Mouse (Mus musculus): ENCODE results near the gene Zwint. TPM values are rescaled to one million over a fixed set of nuclear protein-coding genes. Genes with fewer than 3 reads are reported as not detected.

Zwint gene
- polyA plus RNA-seq, 1 experiment from 2014 or later: 259 TPM

DNA sequence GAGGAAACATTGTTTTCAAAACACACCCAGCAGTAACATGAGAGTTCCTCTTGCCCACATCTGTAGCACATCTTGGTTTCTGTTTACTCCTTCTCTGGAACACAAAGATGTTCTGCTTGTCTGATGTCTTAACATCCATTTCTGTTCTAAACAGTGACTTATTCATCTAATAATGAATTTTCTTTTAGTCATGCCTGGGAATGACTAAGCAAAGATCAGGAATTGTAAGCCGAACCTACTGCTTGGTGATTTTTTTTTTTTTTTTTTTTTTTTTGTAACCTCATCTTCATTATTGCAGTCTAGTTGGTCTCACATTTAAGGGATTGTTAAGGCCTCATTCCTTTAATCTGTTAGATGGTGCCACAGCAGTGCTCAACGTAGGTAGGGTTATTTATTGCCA, 848 bp upstream of the Zwint start:
- H3K36me3 ChIP-seq (ENCODE audit: control insufficient read depth, insufficient read depth, low read length): peaks cover 28% of the 10 kb centered on the region
- no peak overlapping the region; the same call in 1 of the 2 replicates for H3K9ac ChIP-seq (ENCODE audit: low read length)
- H3K27ac ChIP-seq (replicated peaks in 1 of 2; ENCODE audit: control insufficient read depth in 1 of 2, insufficient read depth in 1 of 2, low read depth in 2 of 2, low read length in 2 of 2): peak overlapping the region; percentile 78 to 95; a peak in 2 of 4 replicates
- H3K9me3 ChIP-seq (ENCODE audit: control insufficient read depth, low read length): no peaks in the 10 kb centered on the region
- no peak overlapping the region for H3K4me3 ChIP-seq (ENCODE audit: control insufficient read depth in 1 of 2, insufficient read depth in 1 of 2, low read depth in 1 of 2, low read length in 2 of 2)
- WGBS: 65% methylated on average over 2 of the region's 2 CpGs
- H3K4me2 ChIP-seq (ENCODE audit: low read length): peak overlapping the region; percentile 85
- peaks cover 8 to 9% of the 10 kb centered on the region in 2 experiments; a peak in 3 of 4 replicates for H3K4me1 ChIP-seq (ENCODE audit: control insufficient read depth in 2 of 2, insufficient read depth in 2 of 2, low read length in 2 of 2)
- no peaks in the 10 kb centered on the region for H3K27me3 ChIP-seq (ENCODE audit: control insufficient read depth, insufficient read depth, low read length)
- ATAC-seq (ENCODE audit: insufficient number of reproducible peaks, insufficient read depth, low FRiP score, low read depth): no peak

DNA sequence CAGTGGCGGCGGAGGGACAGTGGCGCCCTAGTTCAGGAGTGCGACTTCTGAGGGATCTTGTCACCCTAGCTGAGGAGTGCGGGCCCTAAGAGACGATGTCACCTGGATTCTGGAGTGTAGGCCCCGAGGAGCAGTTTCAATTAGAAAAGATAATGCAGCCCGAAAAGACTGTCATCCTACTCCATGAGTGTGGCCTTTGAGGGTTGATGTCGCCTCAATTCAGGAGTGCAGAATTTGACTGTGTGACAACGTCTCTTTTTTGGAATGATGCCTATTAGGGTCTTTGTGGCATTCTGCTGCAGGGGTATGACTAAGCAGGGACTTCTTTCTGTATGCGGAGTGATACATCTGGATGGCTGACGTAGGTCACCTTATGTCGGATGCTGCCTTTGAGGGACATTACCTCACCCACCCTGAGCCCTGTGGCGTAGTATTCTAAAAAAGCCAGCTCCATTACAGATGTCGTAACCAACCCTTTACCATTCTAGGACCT, 418 bp downstream of the Zwint start:
- Histone ChIP-seq H3K9ac (ENCODE audit: low read length) (peak overlapping the region; percentile 88), H3K27me3 (ENCODE audit: control insufficient read depth, insufficient read depth, low read length) (no peaks in the 10 kb centered on the region), H3K4me1 (ENCODE audit: control insufficient read depth in 2 of 2, insufficient read depth in 2 of 2, low read length in 2 of 2) (peaks cover 8 to 9% of the 10 kb centered on the region in 2 experiments; a peak in 3 of 4 replicates), H3K4me3 (ENCODE audit: control insufficient read depth in 1 of 2, insufficient read depth in 1 of 2, low read depth in 1 of 2, low read length in 2 of 2) (peak overlapping the region; percentile 74 to 81), H3K4me2 (ENCODE audit: low read length) (peak overlapping the region; percentile 85), H3K27ac (replicated peaks in 1 of 2; ENCODE audit: control insufficient read depth in 1 of 2, insufficient read depth in 1 of 2, low read depth in 2 of 2, low read length in 2 of 2) (peak overlapping the region; percentile 95), H3K9me3 (ENCODE audit: control insufficient read depth, low read length) (no peaks in the 10 kb centered on the region), H3K36me3 (ENCODE audit: control insufficient read depth, insufficient read depth, low read length) (peaks cover 41% of the 10 kb centered on the region)
- ATAC-seq (ENCODE audit: insufficient number of reproducible peaks, insufficient read depth, low FRiP score, low read depth): peak; percentile 68
- WGBS: under 1% methylated on average over 15 of the region's 15 CpGs

DNA sequence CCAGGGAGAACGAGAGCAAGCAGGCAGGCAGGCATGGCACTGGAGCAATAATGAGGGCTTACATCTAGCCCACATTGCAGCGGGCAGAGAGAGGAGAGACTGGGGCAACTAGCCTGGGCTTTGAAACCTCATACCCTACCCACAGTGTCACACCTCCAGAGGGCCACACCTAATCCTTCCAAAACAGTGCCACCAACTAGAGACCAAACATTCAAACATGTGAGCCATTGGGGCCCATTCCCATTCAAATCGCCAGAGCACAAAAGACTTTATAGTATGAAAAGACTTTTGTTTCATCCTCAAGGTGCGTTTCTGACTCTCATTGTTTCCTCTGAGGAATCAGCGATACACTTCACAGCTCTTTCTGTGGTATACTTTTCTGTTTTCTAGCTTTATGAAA, 4.6 kb downstream of the Zwint start:
- ATAC-seq (ENCODE audit: insufficient number of reproducible peaks, insufficient read depth, low FRiP score, low read depth): no peak
- H3K9ac ChIP-seq (ENCODE audit: low read length): no peak overlapping the region
- no peaks in the 10 kb centered on the region for H3K27me3 ChIP-seq (ENCODE audit: control insufficient read depth, insufficient read depth, low read length)
- peaks cover 7 to 8% of the 10 kb centered on the region in 2 experiments; a peak in 3 of 4 replicates for H3K4me1 ChIP-seq (ENCODE audit: control insufficient read depth in 2 of 2, insufficient read depth in 2 of 2, low read length in 2 of 2)
- peaks cover 77% of the 10 kb centered on the region for H3K36me3 ChIP-seq (ENCODE audit: control insufficient read depth, insufficient read depth, low read length)
- no peaks in the 10 kb centered on the region for H3K9me3 ChIP-seq (ENCODE audit: control insufficient read depth, low read length)
- no peak overlapping the region for H3K4me2 ChIP-seq (ENCODE audit: low read length)
- WGBS: 96% methylated on average over 5 of the region's 5 CpGs
- no peak overlapping the region for H3K4me3 ChIP-seq (ENCODE audit: control insufficient read depth in 1 of 2, insufficient read depth in 1 of 2, low read depth in 1 of 2, low read length in 2 of 2)
- no peak overlapping the region for H3K27ac ChIP-seq (replicated peaks in 1 of 2; ENCODE audit: control insufficient read depth in 1 of 2, insufficient read depth in 1 of 2, low read depth in 2 of 2, low read length in 2 of 2)

GRCm38 (mm10) chr10:72660350-72660749, 5.7 kb downstream of the Zwint start:
- no peak overlapping the region for H3K4me2 ChIP-seq (ENCODE audit: low read length)
- no peaks in the 10 kb centered on the region for H3K9me3 ChIP-seq (ENCODE audit: control insufficient read depth, low read length)
- WGBS: 90% methylated on average over 1 of the region's 1 CpGs
- no peak overlapping the region for H3K9ac ChIP-seq (ENCODE audit: low read length)
- peaks cover 7% of the 10 kb centered on the region in 2 experiments; a peak in 3 of 4 replicates for H3K4me1 ChIP-seq (ENCODE audit: control insufficient read depth in 2 of 2, insufficient read depth in 2 of 2, low read length in 2 of 2)
- no peak for ATAC-seq (ENCODE audit: insufficient number of reproducible peaks, insufficient read depth, low FRiP score, low read depth)
- no peak overlapping the region for H3K27ac ChIP-seq (replicated peaks in 1 of 2; ENCODE audit: control insufficient read depth in 1 of 2, insufficient read depth in 1 of 2, low read depth in 2 of 2, low read length in 2 of 2)
- H3K36me3 ChIP-seq (ENCODE audit: control insufficient read depth, insufficient read depth, low read length): peaks cover 89% of the 10 kb centered on the region
- no peaks in the 10 kb centered on the region for H3K27me3 ChIP-seq (ENCODE audit: control insufficient read depth, insufficient read depth, low read length)
- H3K4me3 ChIP-seq (ENCODE audit: control insufficient read depth in 1 of 2, insufficient read depth in 1 of 2, low read depth in 1 of 2, low read length in 2 of 2): no peak overlapping the region

- peaks cover 61% of the 10 kb centered on the region for H3K36me3 ChIP-seq (ENCODE audit: control insufficient read depth, insufficient read depth, low read length)
- H3K4me3 ChIP-seq (ENCODE audit: control insufficient read depth in 1 of 2, insufficient read depth in 1 of 2, low read depth in 1 of 2, low read length in 2 of 2): no peak overlapping the region
- H3K27ac ChIP-seq (replicated peaks in 1 of 2; ENCODE audit: control insufficient read depth in 1 of 2, insufficient read depth in 1 of 2, low read depth in 2 of 2, low read length in 2 of 2): no peak overlapping the region
- no peaks in the 10 kb centered on the region for H3K9me3 ChIP-seq (ENCODE audit: control insufficient read depth, low read length)
- ATAC-seq (ENCODE audit: insufficient number of reproducible peaks, insufficient read depth, low FRiP score, low read depth): no peak
- no peaks in the 10 kb centered on the region for H3K27me3 ChIP-seq (ENCODE audit: control insufficient read depth, insufficient read depth, low read length)
- 84% methylated on average over 5 of the region's 5 CpGs for WGBS
- H3K9ac ChIP-seq (ENCODE audit: low read length): no peak overlapping the region
- peaks cover 4 to 22% of the 10 kb centered on the region in 2 experiments for H3K4me1 ChIP-seq (ENCODE audit: control insufficient read depth in 2 of 2, insufficient read depth in 2 of 2, low read length in 2 of 2)
- no peak overlapping the region for H3K4me2 ChIP-seq (ENCODE audit: low read length)
Observed at GRCm38 (mm10) chr10:72667856-72668255, 13.2 kb downstream of the Zwint start.

GRCm38 (mm10) chr10:72669086-72669485, 14.4 kb downstream of the Zwint start:
- Histone ChIP-seq H3K4me1 (ENCODE audit: control insufficient read depth in 2 of 2, insufficient read depth in 2 of 2, low read length in 2 of 2) (peaks cover 4 to 22% of the 10 kb centered on the region in 2 experiments), H3K4me2 (ENCODE audit: low read length) (no peak overlapping the region), H3K36me3 (ENCODE audit: control insufficient read depth, insufficient read depth, low read length) (peaks cover 60% of the 10 kb centered on the region), H3K9me3 (ENCODE audit: control insufficient read depth, low read length) (no peaks in the 10 kb centered on the region), H3K9ac (ENCODE audit: low read length) (no peak overlapping the region), H3K27me3 (ENCODE audit: control insufficient read depth, insufficient read depth, low read length) (no peaks in the 10 kb centered on the region), H3K4me3 (ENCODE audit: control insufficient read depth in 1 of 2, insufficient read depth in 1 of 2, low read depth in 1 of 2, low read length in 2 of 2) (no peak overlapping the region), H3K27ac (replicated peaks in 1 of 2; ENCODE audit: control insufficient read depth in 1 of 2, insufficient read depth in 1 of 2, low read depth in 2 of 2, low read length in 2 of 2) (0 out of 4 replicates have a peak overlapping the region, but pooled peaks of 1 of the 2 experiments have one; percentile 16)
- 6% methylated on average over 1 of the region's 1 CpGs for WGBS
- ATAC-seq (ENCODE audit: insufficient number of reproducible peaks, insufficient read depth, low FRiP score, low read depth): no peak

DNA sequence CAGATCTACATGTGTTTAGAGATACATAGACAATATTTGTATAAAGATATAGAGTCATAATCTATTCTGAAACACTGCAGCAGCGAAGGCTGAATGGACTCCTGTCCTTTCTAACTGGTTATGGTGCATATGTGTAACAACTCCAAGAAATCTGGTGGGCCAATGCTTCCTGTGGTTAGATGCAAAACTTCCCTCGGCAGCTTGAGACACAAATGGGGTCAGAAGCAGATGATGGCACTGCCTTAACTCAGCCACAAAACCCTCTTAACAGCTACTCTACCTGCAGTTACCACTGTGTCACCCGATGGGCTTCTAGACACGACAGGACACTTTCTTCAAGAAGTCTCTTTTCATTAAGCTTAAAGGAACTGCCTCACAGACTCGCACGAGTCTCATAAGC, 21.3 kb downstream of the Zwint start:
- Histone ChIP-seq H3K9me3 (ENCODE audit: control insufficient read depth, low read length) (no peaks in the 10 kb centered on the region), H3K27me3 (ENCODE audit: control insufficient read depth, insufficient read depth, low read length) (no peaks in the 10 kb centered on the region), H3K36me3 (ENCODE audit: control insufficient read depth, insufficient read depth, low read length) (peaks cover 22% of the 10 kb centered on the region), H3K27ac (replicated peaks in 1 of 2; ENCODE audit: control insufficient read depth in 1 of 2, insufficient read depth in 1 of 2, low read depth in 2 of 2, low read length in 2 of 2) (no peak overlapping the region), H3K4me3 (ENCODE audit: control insufficient read depth in 1 of 2, insufficient read depth in 1 of 2, low read depth in 1 of 2, low read length in 2 of 2) (no peak overlapping the region), H3K4me2 (ENCODE audit: low read length) (no peak overlapping the region), H3K4me1 (ENCODE audit: control insufficient read depth in 2 of 2, insufficient read depth in 2 of 2, low read length in 2 of 2) (0 out of 4 replicates have a peak, but pooled peaks cover 0 to 2% of the 10 kb centered on the region in 2 experiments), H3K9ac (ENCODE audit: low read length) (no peak overlapping the region)
- ATAC-seq (ENCODE audit: insufficient number of reproducible peaks, insufficient read depth, low FRiP score, low read depth): no peak
- WGBS: 75% methylated on average over 6 of the region's 6 CpGs

- no peak overlapping the region for H3K27ac ChIP-seq (replicated peaks in 1 of 2; ENCODE audit: control insufficient read depth in 1 of 2, insufficient read depth in 1 of 2, low read depth in 2 of 2, low read length in 2 of 2)
- H3K36me3 ChIP-seq (ENCODE audit: control insufficient read depth, insufficient read depth, low read length): peaks cover 21% of the 10 kb centered on the region
- H3K4me1 ChIP-seq (ENCODE audit: control insufficient read depth in 2 of 2, insufficient read depth in 2 of 2, low read length in 2 of 2): 0 out of 4 replicates have a peak, but pooled peaks cover 0 to 2% of the 10 kb centered on the region in 2 experiments
- no peak overlapping the region for H3K4me2 ChIP-seq (ENCODE audit: low read length)
- H3K9ac ChIP-seq (ENCODE audit: low read length): no peak overlapping the region
- ATAC-seq (ENCODE audit: insufficient number of reproducible peaks, insufficient read depth, low FRiP score, low read depth): no peak
- H3K9me3 ChIP-seq (ENCODE audit: control insufficient read depth, low read length): no peaks in the 10 kb centered on the region
- no peak overlapping the region for H3K4me3 ChIP-seq (ENCODE audit: control insufficient read depth in 1 of 2, insufficient read depth in 1 of 2, low read depth in 1 of 2, low read length in 2 of 2)
- H3K27me3 ChIP-seq (ENCODE audit: control insufficient read depth, insufficient read depth, low read length): no peaks in the 10 kb centered on the region
- WGBS: 23% methylated on average over 1 of the region's 1 CpGs
Observed at GRCm38 (mm10) chr10:72676550-72676949, 21.9 kb downstream of the Zwint start.
